In the genomic region with DNA sequence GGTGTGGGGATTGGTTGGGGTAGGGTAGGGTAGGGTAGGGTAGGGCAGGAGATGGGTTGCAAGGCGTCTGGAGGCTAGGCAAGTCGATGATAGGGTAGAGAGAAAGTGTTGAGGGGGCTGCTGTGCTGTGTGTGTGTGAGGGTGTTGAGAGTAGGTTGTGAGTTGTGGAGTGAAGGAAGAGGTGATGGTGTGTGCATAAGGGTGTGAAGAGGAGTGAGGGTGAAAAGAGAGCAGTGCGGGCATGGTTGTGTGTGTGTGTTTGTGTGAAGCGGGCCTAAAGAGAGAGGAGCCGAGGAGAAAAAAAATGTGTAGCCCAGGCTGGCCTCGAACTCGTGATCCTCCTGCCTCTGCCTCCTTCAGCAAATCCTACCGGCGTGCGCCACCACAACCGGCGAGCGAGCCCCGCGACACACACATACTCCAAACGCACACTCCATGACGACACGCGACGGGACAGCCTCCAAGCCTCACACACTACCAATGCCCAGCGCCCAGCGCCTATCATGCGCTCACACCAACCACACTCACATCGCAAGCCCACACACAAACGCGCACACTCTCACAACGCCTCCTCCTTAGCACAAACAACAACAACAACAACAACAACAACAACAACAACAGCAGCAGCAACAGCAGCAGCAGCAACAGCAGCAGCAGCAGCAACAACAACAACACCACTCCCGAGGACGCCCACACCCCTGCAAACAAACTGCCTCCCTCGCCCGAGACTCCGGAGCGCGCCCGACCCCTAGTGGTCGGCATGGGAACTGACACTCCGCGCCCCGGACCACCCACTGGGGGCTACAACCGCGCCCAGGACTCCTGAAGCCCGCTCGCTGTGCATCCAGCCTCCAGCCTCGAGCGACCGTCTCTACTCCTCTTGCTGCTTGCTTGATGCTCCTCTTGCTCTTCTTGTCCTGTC, we compare ENCODE assay signal across 8 mouse cellular contexts. TPM values are rescaled to one million over a fixed set of nuclear protein-coding genes. Genes with fewer than 3 reads are reported as not detected.
DNase-seq lines count a peak whose midpoint lies in the region; ATAC-seq and TF ChIP-seq lines count a peak whose summit lies in the region.

No protein-coding gene starts in this region.

- DNase-seq in gastrocnemius, adult 8-10 months (ENCODE audit: low spot score in 2 of 2): peak; percentile 87 to 91
- DNase-seq in hindlimb bud, embryonic 11.5 days (ENCODE audit: extremely low spot score, low read depth, low spot score): peak; percentile 99
- DNase-seq in left cerebral cortex, adult 9 months (ENCODE audit: low spot score in 2 of 2): peak; percentile 94 to 100
- DNase-seq in right cerebral cortex, postnatal 14 days: peak; percentile 99
- DNase-seq in urinary bladder, postnatal 36 days (ENCODE audit: low spot score in 2 of 2): peak; percentile 89 to 92

- peak overlapping the region; percentile 13; the same call in 1 of the 2 replicates for H3K27ac ChIP-seq in cortical plate, adult 2 months (ENCODE audit: insufficient read depth, low read length)

- peak; percentile 52 for TF ChIP-seq CTCF in cortical plate, adult 2 months (IDR thresholded peaks at IDR 0.05; ENCODE audit: extremely low read depth, insufficient read depth, low read length)

- no peaks in the 10 kb centered on the region for H3K4me1 ChIP-seq in cortical plate, adult 2 months (ENCODE audit: control insufficient read depth, insufficient read depth, low read length)

- peak overlapping the region; percentile 70 for H3K4me3 ChIP-seq in cortical plate, adult 2 months (ENCODE audit: insufficient read depth, low read length)

- ATAC-seq in activated CD4-positive, CD25-positive, alpha-beta regulatory T cell, adult 4 months: peak; percentile 89
- ATAC-seq in megakaryocyte progenitor cell, adult 5-6 weeks (replicated peaks; ENCODE audit: poor library complexity): peak; percentile 97

- peak; percentile 25; the same call in 1 of the 2 replicates for TF ChIP-seq POLR2A in cortical plate, adult 2 months (IDR thresholded peaks at IDR 0.05; ENCODE audit: extremely low read depth, insufficient read depth, low read length)

RNA-seq across cellular contexts. Expression of gene Ezh2, which starts 55.6 kb away (rescaled TPM):
- 10 to 100 TPM; 47.7 to 50.9 TPM for polyA plus RNA-seq in activated CD4-positive, CD25-positive, alpha-beta regulatory T cell, adult 4 months (2017; shearing (Covaris generic))
- 16.3 and 16.6 TPM in 2 replicates for polyA plus RNA-seq in cortical plate, adult 2 months (2012; rRNA removed)
- 1 to 10 TPM; 6.3 to 7.3 (median 6.6) TPM for total RNA-seq in gastrocnemius, adult 8-10 months (2022)
- total RNA-seq in megakaryocyte progenitor cell, adult 5-6 weeks (2015): 262 and 287 TPM in 2 replicates
- 166 and 170 TPM in 2 replicates for total RNA-seq in megakaryocyte progenitor cell, adult 5-6 weeks (2017)

Comparison
In these comparisons a context has a peak if more than half of its experiments do, and no peak if none do; other contexts are left out.
1. Peak in every context shown above with its lines: DNase-seq, ATAC-seq, H3K4me3 ChIP-seq and H3K27ac ChIP-seq.
2. RNA of gene Ezh2, which starts 55.6 kb away (total RNA-seq): 166 to 287 TPM in megakaryocyte progenitor cell, adult 5-6 weeks; 6.3 to 7.3 TPM in gastrocnemius, adult 8-10 months; every median in the first group is over 10 times any median in the second.